Mouse (Mus musculus): ENCODE measurements at regions not wholly inside any gene's neighbourhood (a gene's known extent, or its start where the extent isn't known, plus 50 kb on each side); places are given as distances from the start of the nearest gene placed in this dataset.

- no peak overlapping the region for H3K27ac ChIP-seq (ENCODE audit: low read length)
- no peaks in the 10 kb centered on the region for H3K27me3 ChIP-seq (ENCODE audit: control insufficient read depth, insufficient read depth, low read depth, low read length)
- H3K36me3 ChIP-seq (ENCODE audit: control insufficient read depth, insufficient read depth), result no peaks in the 10 kb centered on the region
- H3K9ac ChIP-seq (ENCODE audit: low read depth, low read length), result no peak overlapping the region
- no peak for ATAC-seq (ENCODE audit: low read depth)
- no peak overlapping the region for H3K4me3 ChIP-seq (ENCODE audit: low read depth, low read length)
- no peaks in the 10 kb centered on the region for H3K9me3 ChIP-seq (replicated peaks; ENCODE audit: control insufficient read depth, low read length)
- H3K4me2 ChIP-seq (ENCODE audit: low read depth, low read length), result no peak overlapping the region
- H3K4me1 ChIP-seq (ENCODE audit: control insufficient read depth, low read depth, low read length), result no peaks in the 10 kb centered on the region
- WGBS (ENCODE audit: insufficient replicate concordance), result 48% methylated on average over 9 of the region's 9 CpGs
These were observed 119.3 kb downstream of the Ttc8 start for GRCm38 (mm10) chr12:99039497-99040322.

- Histone ChIP-seq H3K27me3 (ENCODE audit: control insufficient read depth, insufficient read depth, low read depth, low read length) (no peaks in the 10 kb centered on the region), H3K9ac (ENCODE audit: low read depth, low read length) (no peak overlapping the region), H3K4me2 (ENCODE audit: low read depth, low read length) (no peak overlapping the region), H3K4me1 (ENCODE audit: control insufficient read depth, low read depth, low read length) (no peaks in the 10 kb centered on the region), H3K4me3 (ENCODE audit: low read depth, low read length) (no peak overlapping the region), H3K27ac (ENCODE audit: low read length) (no peak overlapping the region), H3K9me3 (replicated peaks; ENCODE audit: control insufficient read depth, low read length) (no peaks in the 10 kb centered on the region), H3K36me3 (ENCODE audit: control insufficient read depth, insufficient read depth) (no peaks in the 10 kb centered on the region)
- ATAC-seq (ENCODE audit: low read depth), result no peak
- 43% methylated on average over 4 of the region's 4 CpGs for WGBS (ENCODE audit: insufficient replicate concordance)
These were observed 121.2 kb downstream of the Ttc8 start for GRCm38 (mm10) chr12:99041606-99042005.

GRCm38 (mm10) chr12:99042918-99043862 is 122.8 kb downstream of the Ttc8 start:
- ATAC-seq (ENCODE audit: low read depth), result no peak
- Histone ChIP-seq H3K9ac (ENCODE audit: low read depth, low read length) (no peak overlapping the region), H3K4me2 (ENCODE audit: low read depth, low read length) (no peak overlapping the region), H3K9me3 (replicated peaks; ENCODE audit: control insufficient read depth, low read length) (no peaks in the 10 kb centered on the region), H3K27ac (ENCODE audit: low read length) (no peak overlapping the region), H3K4me3 (ENCODE audit: low read depth, low read length) (no peak overlapping the region), H3K36me3 (ENCODE audit: control insufficient read depth, insufficient read depth) (no peaks in the 10 kb centered on the region), H3K27me3 (ENCODE audit: control insufficient read depth, insufficient read depth, low read depth, low read length) (no peaks in the 10 kb centered on the region), H3K4me1 (ENCODE audit: control insufficient read depth, low read depth, low read length) (no peaks in the 10 kb centered on the region)
- whole genome bisulfite sequencing (ENCODE audit: insufficient replicate concordance), result 65% methylated on average over 16 of the region's 16 CpGs

GRCm38 (mm10) chr12:99044477-99044876 is 124.1 kb downstream of the Ttc8 start:
- Histone ChIP-seq H3K9me3 (replicated peaks; ENCODE audit: control insufficient read depth, low read length) (no peaks in the 10 kb centered on the region), H3K27me3 (ENCODE audit: control insufficient read depth, insufficient read depth, low read depth, low read length) (no peaks in the 10 kb centered on the region), H3K36me3 (ENCODE audit: control insufficient read depth, insufficient read depth) (no peaks in the 10 kb centered on the region), H3K9ac (ENCODE audit: low read depth, low read length) (no peak overlapping the region), H3K4me2 (ENCODE audit: low read depth, low read length) (no peak overlapping the region), H3K4me1 (ENCODE audit: control insufficient read depth, low read depth, low read length) (no peaks in the 10 kb centered on the region), H3K4me3 (ENCODE audit: low read depth, low read length) (no peak overlapping the region), H3K27ac (ENCODE audit: low read length) (no peak overlapping the region)
- WGBS (ENCODE audit: insufficient replicate concordance), result 49% methylated on average over 5 of the region's 5 CpGs
- no peak for ATAC-seq (ENCODE audit: low read depth)

- WGBS (ENCODE audit: insufficient replicate concordance), result 63% methylated on average over 2 of the region's 2 CpGs
- no peak overlapping the region for H3K4me3 ChIP-seq (ENCODE audit: low read depth, low read length)
- H3K36me3 ChIP-seq (ENCODE audit: control insufficient read depth, insufficient read depth), result no peaks in the 10 kb centered on the region
- H3K27ac ChIP-seq (ENCODE audit: low read length), result no peak overlapping the region
- H3K9ac ChIP-seq (ENCODE audit: low read depth, low read length), result no peak overlapping the region
- no peak overlapping the region for H3K4me2 ChIP-seq (ENCODE audit: low read depth, low read length)
- no peaks in the 10 kb centered on the region for H3K27me3 ChIP-seq (ENCODE audit: control insufficient read depth, insufficient read depth, low read depth, low read length)
- H3K4me1 ChIP-seq (ENCODE audit: control insufficient read depth, low read depth, low read length), result no peaks in the 10 kb centered on the region
- no peaks in the 10 kb centered on the region for H3K9me3 ChIP-seq (replicated peaks; ENCODE audit: control insufficient read depth, low read length)
- ATAC-seq (ENCODE audit: low read depth), result no peak
These were observed 130.1 kb downstream of the Ttc8 start for GRCm38 (mm10) chr12:99050426-99050825.

GRCm38 (mm10) chr12:99052599-99052998 is 132.2 kb downstream of the Ttc8 start:
- 68% methylated on average over 7 of the region's 7 CpGs for WGBS (ENCODE audit: insufficient replicate concordance)

GRCm38 (mm10) chr12:99057521-99057920 is 137.1 kb downstream of the Ttc8 start:
- 62% methylated on average over 2 of the region's 2 CpGs for WGBS (ENCODE audit: insufficient replicate concordance)
- Histone ChIP-seq H3K9ac (ENCODE audit: low read depth, low read length) (no peak overlapping the region), H3K4me1 (ENCODE audit: control insufficient read depth, low read depth, low read length) (no peaks in the 10 kb centered on the region), H3K9me3 (replicated peaks; ENCODE audit: control insufficient read depth, low read length) (no peaks in the 10 kb centered on the region), H3K27ac (ENCODE audit: low read length) (no peak overlapping the region), H3K4me3 (ENCODE audit: low read depth, low read length) (no peak overlapping the region), H3K27me3 (ENCODE audit: control insufficient read depth, insufficient read depth, low read depth, low read length) (no peaks in the 10 kb centered on the region), H3K36me3 (ENCODE audit: control insufficient read depth, insufficient read depth) (no peaks in the 10 kb centered on the region), H3K4me2 (ENCODE audit: low read depth, low read length) (no peak overlapping the region)
- no peak for ATAC-seq (ENCODE audit: low read depth)

More at GRCm38 (mm10) chr12:99052599-99052998, 132.2 kb downstream of the Ttc8 start:
- H3K27ac ChIP-seq (ENCODE audit: low read length), result no peak overlapping the region
- ATAC-seq (ENCODE audit: low read depth), result no peak
- no peaks in the 10 kb centered on the region for H3K36me3 ChIP-seq (ENCODE audit: control insufficient read depth, insufficient read depth)
- H3K27me3 ChIP-seq (ENCODE audit: control insufficient read depth, insufficient read depth, low read depth, low read length), result no peaks in the 10 kb centered on the region
- H3K4me1 ChIP-seq (ENCODE audit: control insufficient read depth, low read depth, low read length), result no peaks in the 10 kb centered on the region
- H3K9ac ChIP-seq (ENCODE audit: low read depth, low read length), result no peak overlapping the region
- H3K4me2 ChIP-seq (ENCODE audit: low read depth, low read length), result no peak overlapping the region
- no peaks in the 10 kb centered on the region for H3K9me3 ChIP-seq (replicated peaks; ENCODE audit: control insufficient read depth, low read length)
- no peak overlapping the region for H3K4me3 ChIP-seq (ENCODE audit: low read depth, low read length)

GRCm38 (mm10) chr12:99058916-99059315 is 138.5 kb downstream of the Ttc8 start:
- no peaks in the 10 kb centered on the region for H3K4me1 ChIP-seq (ENCODE audit: control insufficient read depth, low read depth, low read length)
- H3K27ac ChIP-seq (ENCODE audit: low read length), result no peak overlapping the region
- no peak overlapping the region for H3K4me3 ChIP-seq (ENCODE audit: low read depth, low read length)
- H3K27me3 ChIP-seq (ENCODE audit: control insufficient read depth, insufficient read depth, low read depth, low read length), result no peaks in the 10 kb centered on the region
- no peak for ATAC-seq (ENCODE audit: low read depth)
- WGBS (ENCODE audit: insufficient replicate concordance), result 54% methylated on average over 2 of the region's 2 CpGs
- H3K4me2 ChIP-seq (ENCODE audit: low read depth, low read length), result no peak overlapping the region
- no peaks in the 10 kb centered on the region for H3K9me3 ChIP-seq (replicated peaks; ENCODE audit: control insufficient read depth, low read length)
- H3K9ac ChIP-seq (ENCODE audit: low read depth, low read length), result no peak overlapping the region
- no peaks in the 10 kb centered on the region for H3K36me3 ChIP-seq (ENCODE audit: control insufficient read depth, insufficient read depth)

- H3K27ac ChIP-seq (ENCODE audit: low read length), result no peak overlapping the region
- H3K9ac ChIP-seq (ENCODE audit: low read depth, low read length), result no peak overlapping the region
- no peaks in the 10 kb centered on the region for H3K27me3 ChIP-seq (ENCODE audit: control insufficient read depth, insufficient read depth, low read depth, low read length)
- no peaks in the 10 kb centered on the region for H3K4me1 ChIP-seq (ENCODE audit: control insufficient read depth, low read depth, low read length)
- H3K4me3 ChIP-seq (ENCODE audit: low read depth, low read length), result no peak overlapping the region
- no peak overlapping the region for H3K4me2 ChIP-seq (ENCODE audit: low read depth, low read length)
- 71% methylated on average over 4 of the region's 4 CpGs for WGBS (ENCODE audit: insufficient replicate concordance)
- no peaks in the 10 kb centered on the region for H3K9me3 ChIP-seq (replicated peaks; ENCODE audit: control insufficient read depth, low read length)
- ATAC-seq (ENCODE audit: low read depth), result no peak
- no peaks in the 10 kb centered on the region for H3K36me3 ChIP-seq (ENCODE audit: control insufficient read depth, insufficient read depth)
These were observed 139.1 kb downstream of the Ttc8 start for GRCm38 (mm10) chr12:99059491-99059890.
